Mouse (Mus musculus) skeletal muscle tissue, postnatal 0 days (tissue): Measurements from ENCODE around the gene Ptdss2. TPM values are rescaled to one million over a fixed set of nuclear protein-coding genes. Genes with fewer than 3 reads are reported as not detected.

Source experiments
- polyA plus RNA-seq: library from polyadenylated mRNA; unstranded; fragments of >200 nt; fragmentation: Nextera tagmentation; extraction: Ambion mirVana; gene quantifications from 2 replicates; pipeline ENCODE4 v1.2.1, GENCODE M21; 2015

The Ptdss2 gene
- polyA plus RNA-seq, result 29.8 and 34.4 TPM in 2 replicates

DNA sequence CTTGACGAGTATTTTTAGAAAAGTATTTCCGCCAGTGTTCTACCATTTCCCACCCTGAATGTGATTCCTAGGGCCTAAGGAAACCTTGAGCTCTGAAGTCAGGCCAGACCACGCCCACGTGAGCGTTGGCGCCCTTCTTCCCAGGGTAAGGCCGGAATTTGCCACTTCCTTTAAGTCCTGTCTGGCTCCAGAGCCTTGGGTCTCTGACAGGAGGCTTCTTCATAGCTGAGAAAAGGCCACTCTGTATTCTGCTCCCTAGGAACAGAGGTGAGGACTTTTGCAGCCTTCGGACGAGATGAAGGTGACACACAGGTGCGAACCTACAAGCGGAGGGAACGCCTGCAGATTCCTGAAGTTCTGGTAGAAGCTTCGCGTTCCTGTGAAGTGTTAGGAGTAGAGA, at the start of gene Ptdss2:
Gene Ptdss2, plus strand, starts transcription at position 138 of the 400 bp plus-strand sequence.

DNA sequence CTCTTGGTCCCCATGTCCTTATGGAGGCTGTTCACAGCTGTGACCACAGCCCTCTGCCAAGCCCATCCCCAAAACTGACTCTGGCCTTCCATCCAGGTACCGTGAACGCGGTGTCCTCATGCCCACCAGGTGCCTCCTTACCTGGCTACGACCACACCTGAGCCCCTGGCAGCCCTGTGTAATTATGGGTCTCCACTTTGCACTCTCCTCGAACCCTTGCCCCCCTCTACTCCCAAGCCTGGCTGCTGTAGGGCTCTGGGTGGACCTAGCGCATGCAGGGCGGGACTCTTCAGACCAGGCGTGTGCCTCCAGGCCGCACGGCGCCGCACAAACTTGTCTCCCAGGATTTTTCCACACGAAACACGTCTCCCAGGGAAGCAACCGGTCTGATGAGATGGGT, 44.3 kb upstream of the Ptdss2 start, which contains the start of gene Pkp3:
Gene Pkp3, plus strand, starts transcription at position 378 of the 400 bp plus-strand sequence.

DNA sequence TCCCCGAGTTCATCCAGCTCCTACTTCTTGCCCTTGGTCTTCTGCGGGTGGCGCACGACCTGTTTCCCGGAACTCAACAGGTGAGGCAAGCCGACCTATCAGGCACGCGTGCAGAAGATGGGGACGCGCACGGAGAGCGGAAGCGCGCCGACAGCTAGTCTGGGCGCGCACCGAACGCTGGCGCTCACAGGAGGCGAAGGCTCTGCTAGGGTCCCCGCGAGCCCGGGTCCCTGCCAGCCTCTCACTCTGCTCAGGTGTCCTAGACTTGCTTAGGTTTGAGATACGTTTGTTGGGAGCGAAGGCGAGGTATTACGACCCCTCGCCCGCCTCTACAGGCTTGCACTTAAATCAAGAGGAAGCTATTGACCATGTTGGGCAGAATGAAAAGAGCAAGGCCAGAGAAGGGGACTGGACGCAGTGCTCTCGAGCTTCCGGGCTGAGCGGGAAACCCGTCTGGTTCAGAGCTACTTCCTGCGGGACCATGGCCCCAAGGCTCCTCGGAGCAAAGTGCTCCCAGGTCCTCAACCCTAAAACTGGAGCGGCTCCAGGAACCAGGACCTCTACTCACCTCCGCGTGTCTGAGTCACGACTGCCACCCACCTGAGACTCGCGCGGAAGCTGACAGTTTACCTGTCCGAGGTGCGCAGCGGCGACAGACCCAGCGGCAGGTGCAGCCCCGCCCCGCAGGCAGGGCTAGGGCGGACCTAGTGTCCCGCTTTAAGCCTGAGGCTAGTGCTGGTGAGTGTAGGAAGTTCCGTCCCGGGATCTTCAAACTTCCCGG, 22.1 kb upstream of the Ptdss2 start, which contains the start of gene Sigirr:
Gene Sigirr, minus strand, starts transcription at position 662 of the 781 bp plus-strand sequence.

DNA sequence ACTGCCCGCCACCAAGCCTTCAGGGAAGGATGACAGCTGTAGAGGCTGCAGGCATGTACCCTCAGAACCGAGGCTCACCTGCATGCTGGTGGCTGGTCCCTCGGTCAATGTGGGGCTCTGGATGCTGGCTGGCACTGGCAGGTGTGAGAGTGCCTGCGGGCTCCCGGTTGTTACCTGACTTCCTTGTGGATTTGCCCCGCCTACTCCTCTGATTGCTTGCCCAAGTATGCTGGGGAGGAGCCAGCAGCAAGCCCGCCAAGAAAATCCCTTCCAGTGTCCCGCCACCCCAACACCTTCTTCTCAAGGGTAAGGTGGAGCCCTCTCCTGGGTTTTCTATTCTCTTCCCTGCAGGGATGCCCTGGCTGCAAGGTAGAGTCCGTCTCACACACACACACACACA, 4.5 kb upstream of the Ptdss2 start, which contains the start of gene Ano9:
Gene Ano9, minus strand, starts transcription at position 171 of the 400 bp plus-strand sequence.

DNA sequence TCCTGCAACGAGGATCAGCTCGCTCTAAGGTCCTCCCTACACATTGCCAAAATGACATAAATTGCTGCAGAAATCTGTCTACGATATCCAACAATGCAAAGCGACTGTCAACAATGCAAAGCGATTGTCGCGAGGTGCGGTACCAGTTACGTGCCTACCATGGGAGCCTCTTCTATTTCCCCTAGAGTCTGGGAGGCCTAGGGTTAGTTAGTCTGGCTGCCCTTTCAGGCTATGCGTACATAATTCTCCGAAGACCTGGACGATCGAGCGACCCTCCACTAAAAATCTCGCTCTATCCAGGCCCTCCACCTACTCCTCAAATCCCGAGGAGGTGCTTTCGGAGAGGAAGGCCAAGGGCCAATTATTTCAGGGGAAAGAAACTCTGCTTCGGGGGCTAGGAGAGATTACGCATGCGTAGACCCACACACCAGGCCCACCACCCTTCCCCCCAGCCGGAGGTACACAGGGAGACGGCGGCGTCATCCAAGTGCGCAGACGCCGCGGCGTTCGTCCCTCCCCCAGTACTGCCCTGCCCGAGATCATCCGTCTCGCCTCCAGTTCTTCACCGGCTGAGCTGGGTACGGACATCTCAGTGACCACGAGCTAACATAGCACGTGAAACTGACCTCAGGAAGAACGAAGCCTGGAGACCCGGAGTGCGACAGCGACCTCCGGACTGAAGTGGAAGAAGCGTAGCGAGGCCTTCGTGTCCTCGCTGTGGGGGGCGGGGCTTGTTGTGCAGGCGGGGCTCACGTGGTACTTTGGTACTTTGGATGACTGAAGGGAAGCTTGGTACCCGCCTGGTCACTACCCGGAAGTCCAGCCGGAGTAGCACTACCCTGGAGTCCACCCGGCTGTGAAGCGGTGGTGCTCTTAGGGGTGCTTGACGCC, 50.2 kb downstream of the Ptdss2 start, which contains the start of gene Rnh1:
Gene Rnh1, minus strand, starts transcription at position 742 of the 891 bp plus-strand sequence.

DNA sequence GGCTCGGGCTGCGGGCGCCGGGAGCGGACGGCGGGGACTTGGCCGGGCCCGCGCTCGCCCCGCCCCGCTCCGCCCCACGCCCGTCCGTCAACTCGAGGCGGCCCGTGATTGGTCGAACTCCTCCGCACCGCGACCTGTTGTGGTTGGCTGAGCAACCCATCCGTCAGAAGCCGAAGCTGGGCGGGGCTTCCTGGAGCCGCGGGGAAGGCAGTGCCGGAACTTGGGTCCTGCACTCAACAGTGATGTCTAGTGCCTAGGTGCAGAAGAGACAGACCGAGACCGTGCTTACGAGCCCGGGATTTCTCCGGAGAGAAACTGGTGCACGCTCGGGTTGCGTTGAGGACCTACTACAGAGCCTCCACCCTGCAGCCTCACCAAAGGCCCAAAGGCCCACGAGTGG, 71.8 kb downstream of the Ptdss2 start, which contains the start of the genes Hras and Lrrc56:
Gene Hras, minus strand, starts transcription at position 58 of the 400 bp plus-strand sequence.
Gene Lrrc56, plus strand, starts transcription at position 210 of the 400 bp plus-strand sequence.

Other genes with a start within 250 kb of the Ptdss2 start
- gene Psmd13, start 240.4 kb upstream of the Ptdss2 start, polyA plus RNA-seq, result 170 and 182 TPM in 2 replicates
- 28.6 and 32.3 TPM in 2 replicates for gene Sirt3, start 240.1 kb upstream of the Ptdss2 start, polyA plus RNA-seq
- 998 and 1,212 TPM in 2 replicates for gene Cox8b, start 221.9 kb upstream of the Ptdss2 start, polyA plus RNA-seq
- 0.02 and 0.06 TPM in 2 replicates for gene Nlrp6, start 201.5 kb upstream of the Ptdss2 start, polyA plus RNA-seq
- gene Pgghg, start 181.0 kb upstream of the Ptdss2 start, polyA plus RNA-seq, result 8.7 and 9.2 TPM in 2 replicates
- gene Ifitm5, start 172.1 kb upstream of the Ptdss2 start, polyA plus RNA-seq, result 1.2 and 2.4 TPM in 2 replicates
- gene Gm45717, start 166.4 kb upstream of the Ptdss2 start, polyA plus RNA-seq, result not detected in 2 replicates
- 680 and 694 TPM in 2 replicates for gene Ifitm2, start 166.4 kb upstream of the Ptdss2 start, polyA plus RNA-seq
- 12.1 and 16.9 TPM in 2 replicates for gene Ifitm1, start 155.2 kb upstream of the Ptdss2 start, polyA plus RNA-seq
- 250 and 252 TPM in 2 replicates for gene Ifitm3, start 111.6 kb upstream of the Ptdss2 start, polyA plus RNA-seq
- 0.56 and 1.0 TPM in 2 replicates for gene Ifitm6, start 104.5 kb upstream of the Ptdss2 start, polyA plus RNA-seq
- not detected in 2 replicates for gene Gm17387, start 93.3 kb upstream of the Ptdss2 start, polyA plus RNA-seq
- 0.56 TPM in 1 of 2 replicates, not detected in the other for gene B4galnt4, start 61.3 kb upstream of the Ptdss2 start, polyA plus RNA-seq
- 0.46 and 4.1 TPM in 2 replicates for gene Pkp3, start 44.2 kb upstream of the Ptdss2 start, polyA plus RNA-seq
- gene Sigirr, start 21.8 kb upstream of the Ptdss2 start, polyA plus RNA-seq, result 2.8 and 3.8 TPM in 2 replicates
- gene Ano9, start 4.6 kb upstream of the Ptdss2 start, polyA plus RNA-seq, result 0.93 TPM in 1 of 2 replicates, not detected in the other
- 80.7 and 92.6 TPM in 2 replicates for gene Rnh1, start 50.5 kb downstream of the Ptdss2 start, polyA plus RNA-seq
- 168 and 179 TPM in 2 replicates for gene Hras, start 71.6 kb downstream of the Ptdss2 start, polyA plus RNA-seq
- gene Lrrc56, start 71.8 kb downstream of the Ptdss2 start, polyA plus RNA-seq, result 2.4 and 3.6 TPM in 2 replicates
- gene Lmntd2, start 91.7 kb downstream of the Ptdss2 start, polyA plus RNA-seq, result 0.18 TPM in 1 of 2 replicates, not detected in the other
- gene Rassf7, start 93.5 kb downstream of the Ptdss2 start, polyA plus RNA-seq, result 26.0 and 26.8 TPM in 2 replicates
- gene Phrf1, start 106.4 kb downstream of the Ptdss2 start, polyA plus RNA-seq, result 18.7 and 20.2 TPM in 2 replicates
- gene Irf7, start 144.1 kb downstream of the Ptdss2 start, polyA plus RNA-seq, result 7.6 and 9.4 TPM in 2 replicates
- gene Cdhr5, start 154.4 kb downstream of the Ptdss2 start, polyA plus RNA-seq, result 1.9 and 2.4 TPM in 2 replicates
- 7.2 and 11.2 TPM in 2 replicates for gene Sct, start 156.8 kb downstream of the Ptdss2 start, polyA plus RNA-seq
- gene Drd4, start 169.6 kb downstream of the Ptdss2 start, polyA plus RNA-seq, result 0.23 and 0.56 TPM in 2 replicates
- gene Deaf1, start 205.3 kb downstream of the Ptdss2 start, polyA plus RNA-seq, result 30.0 and 33.3 TPM in 2 replicates
- 21.3 and 21.5 TPM in 2 replicates for gene Tmem80, start 205.4 kb downstream of the Ptdss2 start, polyA plus RNA-seq
- gene Eps8l2, start 216.5 kb downstream of the Ptdss2 start, polyA plus RNA-seq, result 2.2 and 2.4 TPM in 2 replicates